ENCODE assay signal across 28 mouse cellular contexts in the genomic region with DNA sequence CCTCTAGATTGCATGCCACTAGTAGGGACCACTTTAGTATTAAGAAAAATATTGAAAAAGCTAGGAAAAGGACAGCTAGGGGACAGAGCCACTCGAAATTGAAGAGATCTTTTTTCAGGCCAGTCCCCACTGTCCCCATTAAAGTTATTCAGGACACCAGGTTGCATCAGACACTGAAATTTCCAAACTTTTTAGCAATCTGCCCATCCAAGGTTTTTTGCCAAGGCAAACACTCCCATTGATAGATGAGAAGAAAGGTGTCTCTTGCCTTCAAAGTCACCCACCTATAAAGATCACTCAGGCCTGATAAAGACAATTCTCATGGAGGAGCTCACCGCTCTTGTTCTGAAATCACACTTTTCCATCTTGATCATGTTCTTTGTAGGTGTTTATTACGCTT.
"Had no signal": no experiment of that assay in that cellular context is flagged by ENCODE, and none has a peak within 500 bp of the region (broad histone marks: within the 10 kb centered on the region; RNA-seq: fewer than 3 reads in every experiment).

No protein-coding gene starts in this region.

- H3K27me3 ChIP-seq: heart, embryonic 13.5 days; heart, embryonic 15.5 days; hindbrain, embryonic 13.5 days; hindbrain, embryonic 15.5 days; kidney, embryonic 15.5 days; limb, embryonic 13.5 days; limb, embryonic 15.5 days; liver, embryonic 13.5 days; liver, embryonic 15.5 days had no signal

- H3K27ac ChIP-seq: gastrocnemius, adult 2 months; heart, adult 2 months; heart, embryonic 13.5 days; heart, embryonic 15.5 days; hindbrain, embryonic 13.5 days; hindbrain, embryonic 15.5 days; hindbrain, postnatal 0 days; kidney, embryonic 15.5 days; kidney, postnatal 0 days; limb, embryonic 13.5 days; liver, embryonic 13.5 days; liver, embryonic 15.5 days had no signal

- H3K4me3 ChIP-seq: gastrocnemius, adult 2 months; heart, adult 2 months; heart, embryonic 13.5 days; heart, embryonic 15.5 days; hindbrain, embryonic 13.5 days; hindbrain, embryonic 15.5 days; kidney, embryonic 15.5 days; limb, embryonic 13.5 days; limb, embryonic 15.5 days; liver, embryonic 13.5 days; liver, embryonic 15.5 days had no signal

- H3K4me1 ChIP-seq: hindbrain, embryonic 13.5 days; hindbrain, embryonic 15.5 days; liver, embryonic 15.5 days had no signal

- DNase-seq: gastrocnemius, adult 2 months; gastrocnemius, postnatal 10 days; gastrocnemius, postnatal 25 days; heart, adult 11 months; heart, adult 2 months; heart, postnatal 14 days; heart, postnatal 36 days; kidney, adult 11 months; kidney, adult 2 months; kidney, adult 9 months; kidney, postnatal 14 days; kidney, postnatal 36 days; layer of hippocampus, adult 9-11 months; layer of hippocampus, postnatal 36 days; left cerebral cortex, postnatal 4 days; liver, embryonic 13.5 days had no signal

- H3K36me3 ChIP-seq: heart, embryonic 13.5 days; heart, embryonic 15.5 days; hindbrain, embryonic 13.5 days; hindbrain, embryonic 15.5 days; kidney, embryonic 15.5 days; limb, embryonic 13.5 days; limb, embryonic 15.5 days; liver, embryonic 13.5 days; liver, embryonic 15.5 days had no signal

- H3K9ac ChIP-seq: heart, embryonic 13.5 days; heart, embryonic 15.5 days; hindbrain, embryonic 13.5 days; hindbrain, embryonic 15.5 days; kidney, embryonic 15.5 days; limb, embryonic 13.5 days; limb, embryonic 15.5 days; liver, embryonic 13.5 days; liver, embryonic 15.5 days had no signal

- ATAC-seq: hindbrain, postnatal 0 days; intestine, embryonic 16.5 days had no signal

- H3K9me3 ChIP-seq: heart, embryonic 13.5 days; heart, embryonic 15.5 days; hindbrain, embryonic 13.5 days; hindbrain, embryonic 15.5 days; kidney, embryonic 15.5 days; limb, embryonic 13.5 days; limb, embryonic 15.5 days; liver, embryonic 13.5 days; liver, embryonic 15.5 days had no signal

- H3K4me2 ChIP-seq: heart, embryonic 11.5 days; heart, embryonic 13.5 days; heart, embryonic 15.5 days; hindbrain, embryonic 13.5 days; hindbrain, embryonic 15.5 days; kidney, embryonic 15.5 days; limb, embryonic 13.5 days; limb, embryonic 15.5 days; liver, embryonic 13.5 days; liver, embryonic 15.5 days had no signal
